Mouse (Mus musculus) stomach, embryonic 15.5 days (tissue): ENCODE data around the gene S100z. TPM values are rescaled to one million over a fixed set of nuclear protein-coding genes. Genes with fewer than 3 reads are reported as not detected.

Experiments
- ATAC-seq: fragments of 200-750 bp; cut with Nextera tagmentation; 2 replicates; pipeline ENCODE4 v1.8.0; 2017; ENCODE audit warnings: low read depth, moderate number of reproducible peaks, moderate TSS enrichment; ENCODE audit not compliant: insufficient read depth, low FRiP score
- H3K27ac ChIP-seq: fragments of 300-500 bp; sonication (generic); 2 replicates; pipeline ENCODE4 v1.5.1; 2015; ENCODE audit warnings: mild to moderate bottlenecking, inconsistent platforms
- H3K27me3 ChIP-seq: fragments of 300-500 bp; sonication (generic); replicated peaks from 2 replicates; pipeline ENCODE4 v1.6.1; 2015; ENCODE audit warnings: inconsistent platforms
- H3K36me3 ChIP-seq: fragments of 300-500 bp; sonication (generic); 2 replicates; pipeline ENCODE4 v1.6.1; 2015; ENCODE audit warnings: inconsistent platforms
- H3K4me1 ChIP-seq: fragments of 300-500 bp; sonication (generic); 2 replicates; pipeline ENCODE4 v1.6.1; 2015; ENCODE audit warnings: inconsistent platforms
- H3K4me2 ChIP-seq: fragments of 300-500 bp; sonication (generic); 2 replicates; pipeline ENCODE4 v1.6.1; 2015; ENCODE audit warnings: mild to moderate bottlenecking, inconsistent platforms
- H3K4me3 ChIP-seq: fragments of 300-500 bp; sonication (generic); replicated peaks from 2 replicates; pipeline ENCODE4 v1.5.1; 2015; ENCODE audit warnings: inconsistent platforms
- H3K9ac ChIP-seq: fragments of 300-500 bp; sonication (generic); 2 replicates; pipeline ENCODE4 v1.6.1; 2015; ENCODE audit warnings: inconsistent platforms
- H3K9me3 ChIP-seq: fragments of 300-500 bp; sonication (generic); 2 replicates; pipeline ENCODE4 v1.6.1; 2016; ENCODE audit warnings: inconsistent platforms
- WGBS: fragments of 180-500 bp; shearing (Covaris S2); methylation state at CpG from one replicate; pipeline ENCODE4 v1.1.7; 2015; 5-methylcytosine and 5-hydroxymethylcytosine counted together
- polyA plus RNA-seq: library from polyadenylated mRNA; unstranded; fragments of >200 nt; fragmentation: Nextera tagmentation; extraction: Ambion mirVana; gene quantifications from 2 replicates; pipeline ENCODE4 v1.2.1, GENCODE M21; 2015

S100z gene
- polyA plus RNA-seq, 1 experiment from 2014 or later, result not detected

GRCm38 (mm10) chr13:95443376-95444233 is 34.9 kb downstream of the S100z start:
- H3K27me3 ChIP-seq, result peaks cover 30% of the 10 kb centered on the region
- H3K27ac ChIP-seq, result no peak overlapping the region
- peak; percentile 35; the same call in 1 of the 2 replicates for ATAC-seq
- H3K9ac ChIP-seq, result no peak overlapping the region
- H3K36me3 ChIP-seq, result no peaks in the 10 kb centered on the region
- peak overlapping the region; percentile 91 for H3K4me2 ChIP-seq
- 1% methylated on average over 46 of the region's 46 CpGs for WGBS
- H3K9me3 ChIP-seq, result no peaks in the 10 kb centered on the region
- peaks cover 11% of the 10 kb centered on the region for H3K4me1 ChIP-seq
- H3K4me3 ChIP-seq, result peak overlapping the region; percentile 43

DNA sequence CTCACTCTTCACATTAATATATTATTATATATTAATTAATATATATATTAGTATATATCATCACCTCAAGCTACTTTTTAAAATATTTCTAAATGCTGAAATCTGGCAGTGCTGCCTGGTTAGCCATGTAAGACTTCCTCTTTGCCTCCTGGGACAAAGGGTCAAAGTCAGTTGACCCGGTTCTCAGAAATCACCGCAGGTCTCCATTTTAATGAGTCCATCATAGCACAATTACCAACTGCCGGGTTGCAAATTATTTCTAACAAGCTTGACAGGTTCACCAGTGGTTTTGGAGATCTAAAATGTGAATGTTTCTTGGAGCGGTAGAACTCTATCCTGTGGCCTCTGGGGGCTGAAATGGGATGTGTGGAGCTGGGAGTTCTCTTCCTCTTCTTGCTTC is 35.6 kb downstream of the S100z start:
- H3K27ac ChIP-seq, result no peak overlapping the region
- no peaks in the 10 kb centered on the region for H3K36me3 ChIP-seq
- H3K4me2 ChIP-seq, result peak overlapping the region; percentile 91; the same call in 1 of the 2 replicates
- no peaks in the 10 kb centered on the region for H3K9me3 ChIP-seq
- no peak overlapping the region for H3K9ac ChIP-seq
- no peak overlapping the region for H3K4me3 ChIP-seq
- ATAC-seq, result no peak
- H3K4me1 ChIP-seq, result peaks cover 11% of the 10 kb centered on the region
- 33% methylated on average over 4 of the region's 4 CpGs for WGBS
- peaks cover 30% of the 10 kb centered on the region for H3K27me3 ChIP-seq

- H3K9ac ChIP-seq, result no peak overlapping the region
- WGBS, result 70% methylated on average over 5 of the region's 5 CpGs
- peaks cover 17% of the 10 kb centered on the region for H3K27me3 ChIP-seq
- no peak overlapping the region for H3K4me3 ChIP-seq
- peaks cover 11% of the 10 kb centered on the region for H3K4me1 ChIP-seq
- H3K27ac ChIP-seq, result no peak overlapping the region
- no peak for ATAC-seq
- H3K4me2 ChIP-seq, result no peak overlapping the region
- no peaks in the 10 kb centered on the region for H3K36me3 ChIP-seq
- no peaks in the 10 kb centered on the region for H3K9me3 ChIP-seq
Observed at GRCm38 (mm10) chr13:95439569-95439968, 39.0 kb downstream of the S100z start.

DNA sequence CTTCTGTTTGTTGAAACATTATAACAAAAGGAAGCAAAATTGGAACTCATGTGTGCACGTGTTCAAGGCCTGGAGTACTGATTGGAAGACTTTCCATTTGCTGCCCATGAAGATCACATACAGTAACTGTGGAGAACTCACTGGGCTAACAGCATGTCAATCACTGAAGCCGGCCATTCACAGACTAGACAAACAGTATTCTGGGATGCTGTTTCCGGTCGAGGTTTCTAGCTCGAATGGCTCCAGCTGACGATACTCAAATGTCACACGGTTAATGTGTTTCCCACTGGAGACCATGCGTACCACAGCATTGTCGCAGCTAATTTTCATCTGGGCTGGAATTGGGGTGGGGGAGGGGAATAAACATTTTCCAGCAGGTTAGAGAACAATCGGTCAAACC is 46.8 kb downstream of the S100z start:
- no peak for ATAC-seq
- WGBS, result 59% methylated on average over 10 of the region's 10 CpGs

DNA sequence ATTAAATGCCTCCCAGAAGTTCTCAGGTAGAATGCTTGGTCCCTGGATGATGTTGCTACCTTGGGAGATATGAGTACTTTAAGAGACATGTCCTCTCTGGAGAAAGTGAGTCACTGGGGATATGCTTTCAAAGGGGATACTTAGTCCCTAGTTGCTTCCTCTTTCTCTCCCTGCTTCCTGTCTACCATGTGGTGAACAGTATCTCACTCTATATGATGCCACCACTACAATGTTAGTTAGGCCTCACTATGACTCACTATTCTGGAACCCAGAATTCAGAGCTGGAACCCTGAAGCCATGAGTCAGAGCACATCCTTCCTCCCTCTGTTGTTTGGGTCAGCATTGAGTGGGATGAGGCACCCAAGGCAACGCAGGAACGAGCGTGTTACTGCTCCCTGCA is 51.0 kb downstream of the S100z start:
- Histone ChIP-seq H3K4me3 (no peak overlapping the region), H3K4me2 (no peak overlapping the region), H3K36me3 (no peaks in the 10 kb centered on the region), H3K9ac (no peak overlapping the region), H3K27ac (no peak overlapping the region), H3K9me3 (no peaks in the 10 kb centered on the region), H3K4me1 (no peaks in the 10 kb centered on the region), H3K27me3 (no peaks in the 10 kb centered on the region)
- ATAC-seq, result no peak
- WGBS, result 77% methylated on average over 3 of the region's 3 CpGs

More for the DNA sequence above, 46.8 kb downstream of the S100z start:
- Histone ChIP-seq H3K27me3 (no peaks in the 10 kb centered on the region), H3K27ac (no peak overlapping the region), H3K4me1 (no peaks in the 10 kb centered on the region), H3K4me2 (no peak overlapping the region), H3K9me3 (no peaks in the 10 kb centered on the region), H3K4me3 (no peak overlapping the region), H3K36me3 (no peaks in the 10 kb centered on the region), H3K9ac (no peak overlapping the region)

Other genes starting within 250 kb of the S100z start
- gene Pde8b, start 228.4 kb downstream of the S100z start, polyA plus RNA-seq, result 7.4 and 9.2 TPM in 2 replicates
- gene Zbed3, start 155.1 kb downstream of the S100z start, polyA plus RNA-seq, result 51.3 and 60.1 TPM in 2 replicates
- 33.6 and 34.1 TPM in 2 replicates for gene Aggf1, start 103.4 kb downstream of the S100z start, polyA plus RNA-seq
- gene Crhbp, start 33.8 kb downstream of the S100z start, polyA plus RNA-seq, result 0.28 and 0.30 TPM in 2 replicates
- gene F2rl1, start 46.5 kb upstream of the S100z start, polyA plus RNA-seq, result 11.4 and 12.6 TPM in 2 replicates
- 67.5 and 68.7 TPM in 2 replicates for gene F2r, start 139.8 kb upstream of the S100z start, polyA plus RNA-seq
- 0.42 and 0.67 TPM in 2 replicates for gene F2rl2, start 218.1 kb upstream of the S100z start, polyA plus RNA-seq